Mouse (Mus musculus): ENCODE measurements around the gene Tspear. TPM values are rescaled to one million over a fixed set of nuclear protein-coding genes. Genes with fewer than 3 reads are reported as not detected.

The Tspear gene
- total RNA-seq, 1 experiment from 2014 or later = 0.39 TPM

Small RNAs within 50 kb of the gene (microRNA-seq; reads per million reads assigned to microRNA genes)
- gene Mir1930 = 6.2 to 8.9 reads per million in 2 experiments

Other genes starting within 250 kb of the Tspear start
- 23.1 and 24.6 TPM in 2 replicates for gene Fam207a, start 170.8 kb upstream of the Tspear start, total RNA-seq (2021)
- 2.2 and 3.3 TPM in 2 replicates for gene Itgb2, start 156.3 kb upstream of the Tspear start, total RNA-seq (2021)
- 154 and 195 TPM in 2 replicates for gene Pttg1ip, start 104.8 kb upstream of the Tspear start, total RNA-seq (2021)
- 104 and 117 TPM in 2 replicates for gene Sumo3, start 80.5 kb upstream of the Tspear start, total RNA-seq (2021)
- gene Gm49325, start 80.4 kb upstream of the Tspear start, total RNA-seq (2021) = 20.9 TPM in 1 of 2 replicates, not detected in the other
- 45.4 and 45.5 TPM in 2 replicates for gene Ube2g2, start 64.3 kb upstream of the Tspear start, total RNA-seq (2021)
- gene Gm19402, start 4.2 kb downstream of the Tspear start, total RNA-seq (2021) = not detected in 2 replicates
- not detected in 2 replicates for gene Gm9508, start 10.7 kb downstream of the Tspear start, total RNA-seq (2021)
- gene Gm10272, start 20.1 kb downstream of the Tspear start, total RNA-seq (2021) = not detected in 2 replicates
- not detected in 2 replicates for gene Gm10024, start 24.9 kb downstream of the Tspear start, total RNA-seq (2021)
- not detected in 2 replicates for gene Gm10142, start 29.2 kb downstream of the Tspear start, total RNA-seq (2021)
- not detected in 2 replicates for gene Krtap12-1, start 34.0 kb downstream of the Tspear start, total RNA-seq (2021)
- not detected in 2 replicates for gene Gm10100, start 39.9 kb downstream of the Tspear start, total RNA-seq (2021)
- not detected in 2 replicates for gene Gm18596, start 56.1 kb downstream of the Tspear start, total RNA-seq (2021)
- gene Gm9736, start 64.8 kb downstream of the Tspear start, total RNA-seq (2021) = not detected in 2 replicates
- not detected in 2 replicates for gene Gm3233, start 73.1 kb downstream of the Tspear start, total RNA-seq (2021)
- not detected in 2 replicates for gene Gm3238, start 84.8 kb downstream of the Tspear start, total RNA-seq (2021)
- gene Gm7138, start 90.4 kb downstream of the Tspear start, total RNA-seq (2021) = not detected in 2 replicates
- gene Gm3250, start 96.0 kb downstream of the Tspear start, total RNA-seq (2021) = not detected in 2 replicates
- gene Gm7137, start 101.6 kb downstream of the Tspear start, total RNA-seq (2021) = not detected in 2 replicates
- gene Gm9639, start 108.5 kb downstream of the Tspear start, total RNA-seq (2021) = not detected in 2 replicates
- gene Gm19668, start 112.6 kb downstream of the Tspear start, total RNA-seq (2021) = not detected in 2 replicates
- not detected in 2 replicates for gene Gm9507, start 125.3 kb downstream of the Tspear start, total RNA-seq (2021)
- gene Gm2696, start 128.1 kb downstream of the Tspear start, total RNA-seq (2021) = not detected in 2 replicates
- not detected in 2 replicates for gene Krtap10-4, start 140.5 kb downstream of the Tspear start, total RNA-seq (2021)
- not detected in 2 replicates for gene Krtap10-10, start 149.4 kb downstream of the Tspear start, total RNA-seq (2021)
- gene Gm36176, start 160.2 kb downstream of the Tspear start, total RNA-seq (2021) = not detected in 2 replicates
- not detected in 2 replicates for gene Gm10318, start 166.3 kb downstream of the Tspear start, total RNA-seq (2021)
- not detected in 2 replicates for gene Gm3285, start 175.4 kb downstream of the Tspear start, total RNA-seq (2021)
- gene Lrrc3, start 216.0 kb downstream of the Tspear start, total RNA-seq (2021) = 5.5 and 8.0 TPM in 2 replicates